Mouse (Mus musculus) MN1 (cell line): ENCODE measurements at regions not wholly inside any gene's neighbourhood (a gene's known extent, or its start where the extent isn't known, plus 50 kb on each side); places are given as distances from the start of the nearest gene placed in this dataset.
"Not testable (repeated sequence)": the region's sequence is repeated elsewhere in the genome, so short reads cannot be mapped to it uniquely, and the experiment has no call there.

Source experiments
- DNase-seq: peaks from one replicate; pipeline ENCODE4 v3.0.0-alpha.2; 2016; ENCODE audit warnings: low spot score

DNA sequence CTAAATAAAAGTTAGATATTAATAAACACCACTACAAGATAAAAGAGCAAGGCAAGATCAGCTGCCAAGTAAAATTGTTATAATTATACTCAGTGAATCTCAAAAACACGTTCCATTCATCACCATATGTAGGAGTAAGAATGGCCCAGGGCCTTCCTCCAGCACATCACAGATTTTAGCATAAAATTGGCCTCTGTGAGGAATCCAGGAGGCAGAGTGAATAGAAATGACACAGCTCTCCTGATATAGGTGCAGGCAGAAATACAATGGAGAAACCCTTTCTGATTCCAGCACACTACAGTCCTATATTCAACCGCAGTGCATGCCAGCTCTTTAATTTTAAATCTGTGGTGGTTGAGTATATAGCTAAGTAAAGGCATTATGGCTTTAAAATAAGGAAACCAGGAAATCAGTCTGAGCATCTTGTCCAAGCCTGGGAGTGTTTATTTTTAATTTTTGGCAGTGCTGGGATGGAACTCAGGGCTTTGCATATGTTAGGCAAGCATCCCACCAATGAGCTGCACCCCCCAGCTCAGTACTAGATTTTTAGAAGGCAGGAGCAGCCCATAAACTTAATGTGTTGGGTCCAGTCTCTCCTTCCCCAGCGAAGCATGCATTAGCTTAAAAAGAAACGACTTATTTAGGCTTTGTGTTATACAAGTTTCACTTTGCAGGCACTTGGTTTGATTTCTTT lies 158.3 kb upstream of the Ptprz1 start:
- no peak for DNase-seq

DNA sequence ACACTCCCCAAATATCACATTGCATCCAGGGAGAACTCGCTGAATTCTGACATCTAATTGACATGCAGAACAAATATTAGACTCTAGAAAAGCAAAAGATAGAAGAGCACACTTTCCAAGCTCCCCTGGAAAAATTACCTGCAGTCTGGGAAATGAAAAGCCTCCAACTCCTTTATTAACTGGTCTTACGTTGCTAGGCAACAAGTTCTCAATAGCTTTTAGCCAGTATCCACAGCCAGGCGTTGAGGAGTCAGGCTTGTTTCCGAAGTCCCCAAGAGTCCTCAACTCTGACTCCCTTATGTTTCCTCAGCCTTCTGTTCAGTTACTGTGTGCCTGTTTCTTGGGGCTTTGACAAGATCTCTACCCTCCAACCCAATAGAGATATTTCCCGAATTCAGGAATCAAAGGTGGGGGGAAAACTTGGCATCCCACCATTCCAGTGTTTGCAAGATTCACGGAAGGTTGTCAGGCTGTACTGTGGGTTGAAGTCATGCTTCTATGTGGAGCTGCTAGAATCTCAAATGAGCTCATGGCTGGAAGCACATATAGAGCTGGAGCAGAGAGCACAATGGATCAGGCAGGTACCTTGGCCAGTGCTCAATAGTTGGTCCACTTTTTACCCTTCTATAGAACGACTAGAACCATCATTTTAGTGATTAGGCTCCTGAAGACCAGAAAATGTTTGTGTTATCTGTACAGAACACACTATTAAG lies 159.0 kb upstream of the Ptprz1 start:
- DNase-seq, result no peak

DNA sequence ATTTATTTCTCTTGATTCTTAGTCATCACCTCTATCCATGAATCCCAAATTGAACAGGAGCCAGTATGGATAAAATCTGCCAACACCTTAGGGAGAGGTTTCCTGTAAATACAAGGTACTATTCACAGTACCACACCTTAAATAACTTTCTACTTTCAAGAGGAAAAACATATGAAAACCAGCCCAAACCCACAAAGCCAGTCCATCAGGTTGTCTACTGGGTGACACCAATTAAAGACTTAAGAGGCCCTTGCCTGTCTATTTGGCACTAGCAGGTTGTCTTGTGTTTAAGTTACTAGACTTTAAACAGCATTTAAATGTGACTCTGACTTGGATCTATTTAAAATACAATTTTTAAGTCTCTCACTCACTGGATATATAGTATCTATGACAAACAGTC lies 177.1 kb upstream of the Ptprz1 start:
- DNase-seq, result no peak

DNA sequence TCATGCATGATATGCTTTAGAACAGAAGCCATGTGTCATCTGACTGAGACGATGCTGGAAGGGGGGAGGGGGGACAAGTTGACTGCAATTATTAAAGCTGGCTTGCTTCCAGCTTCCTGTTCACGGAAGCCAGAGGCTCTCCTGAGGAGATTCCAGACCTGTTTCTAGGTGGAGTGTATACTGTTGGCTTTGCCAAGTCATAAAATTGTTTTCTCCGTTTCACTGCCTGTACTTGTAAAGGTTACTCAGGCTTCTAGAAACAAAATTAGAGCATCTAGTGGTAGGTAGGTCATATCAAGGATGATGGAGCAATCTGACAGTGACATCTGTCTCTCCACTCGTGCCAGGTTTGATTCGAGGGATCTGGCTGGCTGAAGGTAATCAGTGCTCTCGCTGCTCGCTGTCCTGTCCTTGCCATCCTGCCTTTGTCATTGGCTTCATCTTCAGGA lies 186.6 kb upstream of the Ptprz1 start:
- no peak for DNase-seq

DNA sequence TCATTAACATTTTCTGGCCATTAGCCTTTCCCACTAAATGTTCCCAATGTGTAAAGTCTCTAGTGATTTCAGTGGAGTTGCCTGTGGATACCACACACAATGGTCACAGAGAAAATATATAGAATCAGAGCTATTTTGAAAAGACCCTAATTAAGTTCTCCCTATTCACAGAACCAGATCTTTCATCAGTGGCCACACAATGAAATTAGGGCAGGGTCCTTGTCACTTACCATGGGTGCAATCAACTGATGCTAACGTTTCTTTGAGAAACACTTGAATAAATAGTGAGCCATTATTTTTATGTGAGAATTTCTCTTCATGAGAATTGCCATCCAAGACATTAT lies 200.7 kb upstream of the Ptprz1 start:
- no peak for DNase-seq

DNA sequence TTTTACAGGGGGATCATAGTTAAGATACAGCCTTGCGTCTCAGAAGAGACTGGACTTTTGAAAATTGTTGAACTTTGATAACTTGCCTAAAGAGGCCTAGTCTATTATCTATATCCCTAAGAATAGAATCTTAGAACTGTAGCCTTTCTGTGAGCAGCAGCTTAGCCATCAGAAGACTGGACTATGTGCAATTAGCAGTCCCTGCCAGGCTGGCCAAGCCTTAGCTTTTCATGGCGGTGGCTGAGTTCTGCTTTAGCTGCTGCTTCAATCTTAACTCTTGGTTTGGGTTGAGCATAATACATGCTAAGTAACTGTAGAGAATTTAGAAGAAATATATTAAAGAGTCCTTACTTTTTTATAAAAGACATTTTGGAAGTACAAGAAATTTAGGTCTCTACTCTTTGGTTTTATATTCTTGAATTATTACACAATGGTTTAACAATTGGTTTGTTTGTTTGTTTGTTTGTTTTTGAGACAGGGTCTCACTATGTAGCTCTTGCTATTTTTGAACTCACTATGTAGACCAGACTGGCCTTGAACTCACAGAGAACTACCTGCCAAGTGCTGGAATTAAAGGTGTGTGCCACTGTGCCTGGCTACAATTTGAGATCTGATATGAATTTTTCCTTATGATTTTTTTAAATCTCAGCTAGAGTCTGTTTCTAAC lies 201.2 kb upstream of the Ptprz1 start:
- no peak for DNase-seq

DNA sequence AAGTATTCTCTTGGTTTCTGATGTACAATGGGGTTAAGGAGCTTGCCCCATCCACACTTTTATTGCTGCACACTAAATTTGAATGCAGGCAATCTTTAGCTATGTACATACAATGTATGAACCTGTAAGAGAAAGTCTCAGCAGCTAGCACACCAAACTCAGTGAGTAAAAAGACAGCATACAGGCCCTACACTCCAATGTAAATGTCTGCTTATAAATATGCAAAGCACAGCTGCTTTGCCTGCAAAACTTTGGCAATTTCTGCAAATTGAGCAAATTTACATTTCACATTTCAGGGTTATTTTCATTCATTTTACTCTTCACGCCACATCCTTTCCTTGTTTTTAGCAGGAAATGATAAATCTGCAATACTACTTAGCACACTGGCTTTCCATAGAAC lies 203.8 kb upstream of the Ptprz1 start:
- DNase-seq, result no peak

DNA sequence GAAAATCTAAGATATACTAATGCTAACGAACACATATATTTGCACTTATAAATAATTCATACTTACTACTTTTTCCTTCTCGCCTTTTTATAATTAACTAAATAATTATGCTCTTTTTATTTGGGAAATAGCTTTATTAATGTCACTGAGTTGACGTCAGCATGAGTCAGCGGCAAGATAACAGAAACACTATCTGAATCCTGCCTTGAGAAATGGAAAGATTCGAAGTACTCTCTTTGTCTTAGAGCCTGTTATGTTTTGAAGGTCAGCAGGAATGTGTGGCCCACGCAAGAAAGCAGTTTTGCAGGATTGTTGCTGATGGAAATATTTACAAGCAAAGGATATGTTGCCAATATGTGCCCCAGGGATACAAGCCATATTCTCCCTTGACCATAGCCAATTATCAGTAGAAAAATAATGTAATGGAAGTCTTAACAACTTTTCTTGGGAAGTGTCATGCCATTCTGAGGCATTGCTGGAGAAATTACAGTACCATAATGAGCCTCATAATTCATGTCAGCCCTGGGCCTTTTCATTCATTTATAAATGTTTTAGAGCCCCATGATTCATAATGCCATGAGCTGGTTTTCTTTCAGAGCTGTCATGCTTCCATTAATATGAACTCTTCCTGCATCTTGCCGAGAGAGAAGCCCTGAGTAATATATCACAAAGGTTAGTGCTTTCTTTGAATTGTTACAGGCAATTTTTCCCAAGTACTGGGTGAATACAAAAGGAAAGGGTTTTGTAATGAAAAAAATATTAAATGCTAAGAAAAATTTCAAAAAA lies 206.9 kb upstream of the Ptprz1 start:
- no peak for DNase-seq

DNA sequence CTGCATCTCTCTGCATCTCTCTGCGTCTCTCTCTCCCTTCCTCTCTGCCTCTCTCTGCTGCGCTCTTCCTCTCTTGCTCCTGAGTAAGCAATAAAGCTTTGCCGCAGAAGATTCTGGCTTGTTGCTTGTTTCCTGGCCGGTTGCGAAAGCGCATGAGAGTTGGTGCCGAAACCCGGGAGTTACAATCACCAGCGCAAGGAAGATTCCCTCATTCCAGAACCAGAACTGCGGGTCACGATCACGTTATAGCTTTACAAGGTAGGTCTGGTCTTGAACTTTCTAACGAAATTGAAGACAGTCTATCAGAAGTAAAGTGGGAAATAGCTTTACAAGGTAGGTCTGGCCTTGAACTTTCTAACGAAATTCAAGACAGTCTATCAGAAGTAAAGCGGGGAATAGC lies 217.9 kb upstream of the Ptprz1 start:
- not testable (repeated sequence) for DNase-seq

DNA sequence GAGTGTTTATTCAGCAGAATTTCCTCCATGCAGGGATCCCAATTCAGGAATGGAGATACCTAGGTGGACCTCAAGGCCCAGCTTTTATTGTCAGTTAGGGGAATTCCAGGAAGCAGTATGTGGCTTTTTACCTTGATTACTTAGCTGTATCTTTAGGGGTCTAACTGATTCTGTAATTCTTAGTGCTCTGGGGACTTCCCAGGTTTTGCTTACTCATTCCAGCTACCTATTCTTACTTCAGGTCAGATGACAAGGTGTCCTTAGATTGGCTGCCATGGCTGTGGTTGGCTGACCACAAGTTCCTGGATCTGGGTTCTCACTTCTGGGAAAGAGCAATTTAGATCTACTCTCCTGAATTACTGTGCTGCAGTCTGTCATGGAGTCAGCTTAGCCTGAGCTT lies 235.2 kb upstream of the Ptprz1 start:
- no peak for DNase-seq

DNA sequence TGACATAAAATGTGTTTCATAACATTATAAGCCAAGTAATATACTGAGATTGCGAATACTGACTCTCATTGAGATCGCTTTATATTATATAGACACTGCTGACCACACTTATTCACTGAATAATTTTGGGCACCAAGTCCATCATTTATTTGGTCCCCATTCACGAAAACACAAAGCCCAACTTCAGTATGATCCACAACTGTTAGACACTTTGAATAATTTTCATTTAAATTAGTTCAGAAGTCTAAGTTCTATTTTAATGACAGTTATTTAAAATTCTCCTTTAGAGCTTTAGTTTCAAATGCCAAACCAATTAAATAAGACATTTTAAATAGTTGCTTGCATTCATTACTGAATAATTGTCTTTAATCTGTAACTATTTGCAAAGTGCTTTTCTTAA lies 240.2 kb upstream of the Ptprz1 start:
- DNase-seq, result no peak

DNA sequence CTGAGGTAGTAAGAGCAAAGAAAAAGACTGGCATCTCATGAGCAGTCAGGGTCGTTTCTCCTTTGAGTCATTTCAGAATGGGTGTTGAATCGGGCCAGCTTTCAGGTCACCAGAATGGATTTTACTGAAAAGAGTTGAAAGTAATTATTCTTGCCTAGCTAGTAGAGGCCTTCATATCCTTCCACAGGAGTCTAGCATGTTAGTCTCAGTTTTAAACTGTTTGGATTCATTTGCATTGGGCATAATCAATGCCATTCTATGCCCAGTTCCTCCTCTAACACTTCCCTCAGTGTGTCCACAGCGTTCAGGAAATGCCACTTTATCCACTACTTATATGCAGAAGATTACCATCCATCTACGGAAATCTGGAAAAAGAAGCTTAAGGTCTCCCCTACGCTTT lies 240.6 kb upstream of the Ptprz1 start:
- DNase-seq, result no peak

DNA sequence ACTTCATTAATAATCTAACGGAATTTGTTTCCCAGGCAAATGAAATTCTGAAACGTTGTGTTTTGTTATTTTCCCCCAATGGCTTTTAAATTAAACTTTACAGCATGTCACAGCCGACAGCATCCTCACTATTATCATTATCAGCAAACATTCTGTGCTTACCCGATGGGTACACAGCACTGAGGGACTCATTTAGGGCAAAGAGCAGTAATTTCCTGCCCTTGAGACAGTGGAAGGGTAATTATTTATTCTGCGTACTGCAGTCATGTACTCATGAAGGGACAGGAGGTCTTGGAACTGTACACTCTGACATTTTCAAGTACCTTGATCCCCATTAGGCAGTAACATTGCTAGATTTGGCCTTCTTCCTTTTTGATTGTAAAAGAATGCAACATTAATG lies 235.5 kb upstream of the Fam3c start:
- no peak for DNase-seq

DNA sequence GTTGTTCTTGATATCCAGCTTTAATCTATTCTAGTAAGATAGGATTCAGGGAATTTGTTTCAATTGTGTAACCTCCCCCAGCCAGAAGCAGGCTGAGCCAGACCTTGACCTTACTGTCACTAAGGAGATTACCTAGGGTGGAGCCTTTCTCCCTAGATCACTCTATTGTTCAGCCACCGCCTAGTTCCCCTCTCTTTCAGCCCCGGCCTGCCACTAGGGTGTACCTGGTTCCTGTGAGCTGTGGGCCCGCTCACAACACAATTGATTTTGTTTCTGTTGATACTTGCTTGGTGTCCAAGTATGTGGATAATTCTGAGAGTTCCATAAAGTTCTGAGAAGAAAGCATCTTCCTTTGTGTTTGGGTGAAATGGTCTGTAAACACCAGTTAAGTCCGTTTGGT lies 228.8 kb upstream of the Fam3c start:
- DNase-seq, result no peak

DNA sequence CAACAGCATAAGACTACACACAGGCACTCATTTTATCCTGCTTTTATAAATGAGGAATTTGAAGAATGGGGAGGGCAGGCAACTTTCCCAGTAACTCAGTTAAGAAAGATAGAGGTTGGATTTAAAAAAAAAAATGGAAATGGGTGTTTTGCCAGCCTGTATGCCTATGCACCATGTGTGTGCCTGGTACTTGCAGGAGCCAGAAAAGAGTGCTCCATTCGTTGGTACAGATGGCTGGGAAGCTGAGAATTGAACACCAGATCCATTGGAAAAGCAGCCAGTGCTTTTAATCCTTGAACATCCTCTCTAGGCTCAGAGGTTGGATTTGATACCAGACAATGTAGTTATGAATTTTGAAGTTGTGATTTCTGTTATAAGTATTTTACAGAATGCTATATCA lies 216.9 kb upstream of the Fam3c start:
- DNase-seq, result no peak

DNA sequence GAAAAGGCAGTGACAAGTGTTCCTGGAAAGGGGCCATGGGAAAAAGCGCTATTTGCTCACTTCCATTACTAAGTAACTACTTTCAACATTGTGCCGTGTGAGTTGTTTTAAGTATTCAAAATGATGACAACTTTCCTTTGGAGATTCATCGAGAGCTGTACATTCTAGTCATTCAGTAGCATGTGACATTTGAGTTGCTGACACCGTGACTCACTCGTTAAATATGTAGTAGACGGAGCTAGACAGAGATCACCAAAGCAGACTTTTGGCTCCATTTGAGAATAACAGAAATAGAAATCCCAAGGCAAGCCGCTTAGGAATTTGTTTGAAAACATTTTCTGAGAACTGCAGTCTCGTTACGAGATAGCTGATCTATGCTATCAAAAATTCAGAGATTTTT lies 211.8 kb upstream of the Fam3c start:
- no peak for DNase-seq

DNA sequence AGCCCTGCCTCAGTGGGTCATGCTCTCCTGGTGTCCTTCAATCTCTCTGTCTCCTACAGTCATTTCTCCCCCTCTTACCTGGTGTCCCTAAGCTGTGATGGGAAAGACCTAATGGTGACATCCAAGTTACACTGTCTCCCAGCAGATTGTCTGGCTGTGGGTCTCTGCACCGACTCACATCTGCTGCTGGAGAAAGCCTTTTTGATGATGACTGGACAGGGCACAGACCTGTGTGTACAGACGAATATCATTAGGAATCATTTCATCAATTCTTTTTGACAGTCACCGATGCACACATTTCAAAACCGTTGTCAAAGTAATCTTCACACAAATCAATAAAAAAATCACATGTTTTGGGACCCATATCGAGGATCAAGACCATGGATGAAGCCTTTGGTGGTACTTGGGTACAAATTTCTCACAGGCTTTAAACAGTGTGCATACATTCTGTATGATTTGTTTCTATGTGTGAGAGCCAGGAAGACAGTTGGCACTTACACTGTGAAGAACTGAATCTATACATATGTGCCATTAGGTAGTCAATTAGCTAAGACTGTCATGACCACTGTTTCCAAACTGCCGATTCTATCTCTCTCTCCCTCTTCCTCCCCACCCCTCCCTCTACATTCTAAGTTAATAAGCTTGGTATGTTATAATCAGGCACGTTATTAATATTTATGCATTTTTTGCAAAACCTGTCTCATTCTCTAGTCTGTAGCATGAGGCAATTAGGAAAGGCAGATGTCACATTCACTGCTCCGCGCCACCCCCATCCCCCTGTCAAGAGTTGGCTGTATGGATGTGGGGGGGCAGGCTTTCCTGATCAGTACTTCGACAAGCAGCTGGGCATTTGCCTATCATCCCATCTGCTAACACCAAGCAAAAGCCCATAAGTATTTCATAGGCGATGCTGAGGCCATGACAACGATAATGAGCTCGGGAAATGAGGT lies 192.5 kb upstream of the Fam3c start:
- DNase-seq, result no peak

DNA sequence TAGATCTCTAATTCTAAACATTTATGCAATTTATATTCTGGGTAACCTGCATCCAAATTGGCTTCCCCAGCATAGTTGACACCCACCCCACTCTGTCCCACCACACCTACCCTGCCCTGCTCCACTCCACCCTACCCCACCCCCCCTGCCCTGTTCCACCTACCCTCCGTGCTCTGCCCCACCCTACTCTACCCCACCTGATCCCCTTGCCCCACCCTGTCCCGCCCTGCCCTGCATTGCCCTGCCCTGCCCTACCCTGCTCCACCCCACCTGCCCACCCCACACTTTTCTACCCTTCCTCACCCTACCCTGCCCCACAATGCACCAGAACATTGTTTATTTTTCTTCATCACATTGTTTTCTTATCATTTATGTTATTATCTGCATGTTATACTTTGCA lies 185.6 kb upstream of the Fam3c start:
- DNase-seq, result no peak

DNA sequence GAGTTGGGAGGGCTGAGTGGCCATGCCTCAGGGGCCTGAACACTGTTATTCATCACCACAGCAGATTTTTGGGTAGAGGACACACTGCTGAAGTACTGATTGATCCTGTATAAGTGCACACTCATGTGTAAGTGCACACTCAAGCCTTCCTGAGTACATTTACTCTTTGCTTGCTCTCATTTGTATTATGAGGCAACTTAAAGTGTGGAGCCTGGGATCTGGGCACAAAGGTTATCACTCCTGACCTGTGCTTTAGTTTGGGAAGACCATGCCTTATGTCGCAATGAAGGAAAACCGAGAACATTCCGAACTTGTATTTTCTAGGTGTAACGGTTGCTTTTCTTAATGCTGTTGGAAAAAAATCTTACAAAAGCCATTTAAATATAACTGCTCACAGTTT lies 182.2 kb upstream of the Fam3c start:
- DNase-seq, result no peak

DNA sequence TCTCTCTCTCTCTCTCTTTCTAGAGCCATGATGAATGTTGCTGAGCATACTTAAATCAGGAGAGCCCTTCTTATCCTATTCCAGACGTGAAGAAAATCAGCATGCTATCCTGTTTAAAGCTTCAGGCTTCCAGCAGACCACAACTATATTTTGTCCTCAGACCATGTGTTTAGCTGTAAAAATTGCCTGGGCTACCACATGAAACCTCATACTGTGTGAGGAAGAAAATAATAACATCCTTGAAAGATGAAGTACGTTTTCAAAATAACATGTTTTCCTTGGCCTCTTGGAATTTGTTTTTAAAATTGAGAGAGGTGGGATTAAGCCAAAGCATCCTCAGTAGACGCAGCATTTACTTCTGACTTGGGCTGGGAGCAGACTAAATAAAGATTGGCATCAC lies 168.3 kb upstream of the Fam3c start:
- DNase-seq, result no peak

DNA sequence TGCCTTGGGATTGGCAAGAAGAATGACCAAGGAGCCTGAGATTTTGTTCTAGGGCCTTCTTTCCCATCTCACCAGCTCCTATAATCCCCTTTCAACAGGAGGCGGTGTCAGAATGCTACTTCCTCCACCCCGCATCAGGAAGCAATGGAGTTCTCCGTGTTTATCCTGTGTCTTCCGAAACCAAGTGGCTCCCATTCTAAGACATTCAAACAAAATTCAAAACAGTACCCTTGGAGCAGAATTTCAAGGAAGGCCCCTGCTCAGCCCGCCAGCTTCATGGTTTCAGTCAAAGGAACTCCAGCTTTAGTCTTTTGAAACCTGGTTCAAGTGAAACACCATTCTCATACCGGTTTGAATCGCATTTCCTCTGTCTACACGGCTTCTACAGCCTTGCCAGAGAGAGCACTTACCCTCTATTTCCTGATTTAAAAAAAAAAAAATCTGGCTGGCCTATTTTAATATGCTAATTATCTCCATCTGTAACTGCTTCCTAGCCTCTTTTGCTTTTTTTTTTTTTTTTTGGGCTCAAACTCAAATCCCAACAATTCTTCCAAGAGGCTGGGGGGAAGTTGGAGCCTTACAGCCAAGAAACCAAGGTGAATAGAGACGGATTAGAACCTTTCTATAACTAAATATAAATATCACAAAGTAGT lies 167.7 kb upstream of the Fam3c start:
- no peak for DNase-seq
